Mouse (Mus musculus) bone marrow, adult 2 months (tissue): ENCODE measurements around the gene Gm47841.

Experiments used
- CTCF ChIP-seq: fragments of 200-500 bp; IDR thresholded peaks from 2 replicates; pipeline ENCODE4 v1.5.1; 2011; ENCODE audit warnings: low read length, control low read depth; ENCODE audit not compliant: control insufficient read depth, insufficient read depth
- POLR2A ChIP-seq: fragments of 200-500 bp; IDR thresholded peaks from 2 replicates; pipeline ENCODE4 v1.6.1; 2011; ENCODE audit warnings: low read depth, mild to moderate bottlenecking, control low read depth, low read length, borderline replicate concordance; ENCODE audit not compliant: control insufficient read depth

GRCm38 (mm10) chr15:101007236-101007635, 40.0 kb downstream of the Gm47841 start:
- no peak for TF ChIP-seq CTCF
- TF ChIP-seq POLR2A = no peak
